Mouse (Mus musculus): ENCODE results near the gene Sympk.

DNA sequence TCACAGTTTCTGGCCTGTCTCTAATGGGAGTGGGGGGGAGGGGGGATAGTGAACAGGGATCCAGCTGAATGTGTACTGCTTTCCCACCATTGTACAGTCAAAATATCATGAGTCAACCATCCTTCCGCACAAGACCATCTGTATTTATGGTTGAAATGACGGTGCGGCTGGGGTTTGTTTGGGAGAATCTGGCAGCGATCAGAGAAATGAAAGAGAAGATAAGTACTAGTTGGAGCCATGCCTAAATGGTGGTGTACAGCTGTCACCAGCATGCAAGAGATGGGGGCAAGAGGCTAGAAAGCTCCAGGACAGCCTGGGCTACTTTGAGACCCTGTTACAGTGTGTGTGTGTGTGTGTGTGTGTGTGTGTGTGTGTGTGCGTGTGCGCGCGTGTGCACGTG lies 45.8 kb upstream of the Sympk start:
- TF ChIP-seq CTCF (IDR thresholded peaks at IDR 0.05) (no peak), EP300 (IDR thresholded peaks at IDR 0.05) (no peak)

Measured in lung, postnatal 0 days (tissue).